Mouse (Mus musculus) limb, embryonic 12.5 days (tissue): ENCODE data around the gene Ank3. TPM values are rescaled to one million over a fixed set of nuclear protein-coding genes. Genes with fewer than 3 reads are reported as not detected.

ENCODE experiments used
- ATAC-seq: fragments of 200-750 bp; cut with Nextera tagmentation; 2 replicates; pipeline ENCODE4 v1.8.0; 2017; ENCODE audit warnings: low read depth, moderate TSS enrichment; ENCODE audit not compliant: insufficient number of reproducible peaks, insufficient read depth, low FRiP score, low TSS enrichment
- H3K27ac ChIP-seq: fragments of 300-500 bp; sonication (generic); 2 replicates; pipeline ENCODE4 v1.5.1; 2016; ENCODE audit warnings: mild to moderate bottlenecking, moderate library complexity
- H3K27me3 ChIP-seq: fragments of 300-500 bp; sonication (generic); 2 replicates; pipeline ENCODE4 v1.6.1; 2016; ENCODE audit warnings: mild to moderate bottlenecking, moderate library complexity
- H3K36me3 ChIP-seq: fragments of 300-500 bp; sonication (generic); 2 replicates; pipeline ENCODE4 v1.6.1; 2016; ENCODE audit warnings: mild to moderate bottlenecking, moderate library complexity
- H3K4me1 ChIP-seq: fragments of 300-500 bp; sonication (generic); replicated peaks from 2 replicates; pipeline ENCODE4 v1.6.1; 2016
- H3K4me2 ChIP-seq: fragments of 300-500 bp; sonication (generic); 2 replicates; pipeline ENCODE4 v1.6.1; 2016; ENCODE audit warnings: mild to moderate bottlenecking, moderate library complexity
- H3K4me3 ChIP-seq: fragments of 300-500 bp; sonication (generic); replicated peaks from 2 replicates; pipeline ENCODE4 v1.5.1; 2016; ENCODE audit warnings: mild to moderate bottlenecking
- H3K9ac ChIP-seq: fragments of 300-500 bp; sonication (generic); replicated peaks from 2 replicates; pipeline ENCODE4 v1.6.1; 2016; ENCODE audit warnings: mild to moderate bottlenecking, moderate library complexity
- H3K9me3 ChIP-seq: fragments of 300-500 bp; sonication (generic); 2 replicates; pipeline ENCODE4 v1.6.1; 2016; ENCODE audit warnings: mild to moderate bottlenecking, moderate library complexity
- WGBS: fragments of 180-500 bp; shearing (Covaris S2); methylation state at CpG from one replicate; pipeline ENCODE4 v1.1.7; 2016; 5-methylcytosine and 5-hydroxymethylcytosine counted together
- polyA plus RNA-seq: library from polyadenylated mRNA; unstranded; fragments of >200 nt; fragmentation: Nextera tagmentation; extraction: Ambion mirVana; gene quantifications from 2 replicates; pipeline ENCODE4 v1.2.1, GENCODE M21; 2016

The Ank3 gene
- polyA plus RNA-seq, 1 experiment from 2014 or later, result 32.5 TPM

DNA sequence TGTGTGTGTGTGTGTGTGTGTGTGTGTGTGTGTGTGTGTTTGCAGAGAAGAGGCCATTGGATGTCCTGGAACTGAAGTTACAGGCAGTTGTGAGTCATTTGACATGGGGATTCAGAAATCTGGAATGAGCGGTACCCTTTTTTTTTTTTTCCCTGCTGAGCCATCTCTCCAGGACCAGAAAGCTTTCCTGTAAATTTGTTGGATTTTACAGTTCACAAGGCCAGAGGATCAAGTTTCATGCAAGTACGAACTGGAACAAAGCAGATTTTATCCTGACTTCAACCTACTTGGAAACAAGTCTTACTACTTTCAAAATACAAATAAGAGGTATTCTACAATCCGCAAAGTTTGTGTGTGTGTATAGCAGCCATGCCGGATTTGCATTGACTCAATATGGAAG is 123.4 kb downstream of the Ank3 start:
- Histone ChIP-seq H3K4me2 (no peak overlapping the region), H3K9me3 (no peaks in the 10 kb centered on the region), H3K4me3 (no peak overlapping the region), H3K4me1 (peaks cover 5% of the 10 kb centered on the region; the same call in 1 of the 2 replicates), H3K9ac (no peak overlapping the region), H3K27ac (peak overlapping the region; percentile 51; the same call in 1 of the 2 replicates), H3K36me3 (no peaks in the 10 kb centered on the region), H3K27me3 (no peaks in the 10 kb centered on the region)
- no peak for ATAC-seq
- WGBS, result 49% methylated on average over 4 of the region's 4 CpGs

DNA sequence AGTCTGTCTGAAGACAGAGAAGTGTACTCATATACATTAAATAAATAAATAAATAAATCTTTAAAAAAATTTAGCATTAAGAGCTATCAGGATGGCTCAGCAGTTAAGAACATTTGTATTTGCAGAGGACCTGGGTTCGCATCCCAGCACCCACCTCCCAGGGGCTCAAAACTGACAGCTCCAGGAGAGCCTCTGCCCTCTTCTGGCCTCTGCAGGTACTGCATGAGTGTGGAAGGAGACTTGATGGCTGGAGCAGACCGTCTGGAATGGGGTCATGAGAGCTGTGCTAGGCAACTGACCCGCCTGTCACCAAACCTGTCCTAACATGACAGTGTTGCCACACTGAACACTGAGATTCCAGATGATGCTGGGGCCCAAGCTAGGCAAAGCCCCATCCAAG is 124.6 kb downstream of the Ank3 start:
- Histone ChIP-seq H3K9ac (no peak overlapping the region), H3K4me1 (peaks cover 5% of the 10 kb centered on the region; the same call in 1 of the 2 replicates), H3K27me3 (no peaks in the 10 kb centered on the region), H3K4me3 (no peak overlapping the region), H3K4me2 (no peak overlapping the region), H3K9me3 (no peaks in the 10 kb centered on the region), H3K27ac (no peak overlapping the region), H3K36me3 (no peaks in the 10 kb centered on the region)
- 78% methylated on average over 3 of the region's 3 CpGs for WGBS
- ATAC-seq, result no peak

DNA sequence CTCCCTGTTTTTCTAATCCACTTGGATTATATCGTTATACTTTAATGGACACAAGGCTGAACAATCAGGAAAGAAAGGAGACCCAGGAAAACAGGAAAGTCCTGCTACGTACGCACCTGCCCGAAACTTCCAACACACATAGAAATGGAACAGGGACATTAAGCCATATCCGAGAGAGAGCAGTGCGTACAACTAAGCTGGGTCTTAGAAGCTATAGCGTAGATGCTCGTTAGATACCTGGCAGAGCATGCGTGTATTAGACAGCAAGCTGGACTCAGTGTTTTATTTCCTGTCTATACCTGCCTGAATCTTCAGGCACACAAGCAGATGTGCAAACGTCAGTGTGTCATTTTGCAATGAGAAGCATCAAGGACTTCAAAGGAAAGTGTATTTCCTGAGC is 128.7 kb downstream of the Ank3 start:
- Histone ChIP-seq H3K4me2 (no peak overlapping the region), H3K9ac (no peak overlapping the region), H3K4me1 (peaks cover 3% of the 10 kb centered on the region), H3K27ac (no peak overlapping the region), H3K9me3 (no peaks in the 10 kb centered on the region), H3K27me3 (no peaks in the 10 kb centered on the region), H3K4me3 (no peak overlapping the region), H3K36me3 (no peaks in the 10 kb centered on the region)
- no peak for ATAC-seq
- WGBS, result 73% methylated on average over 10 of the region's 10 CpGs

DNA sequence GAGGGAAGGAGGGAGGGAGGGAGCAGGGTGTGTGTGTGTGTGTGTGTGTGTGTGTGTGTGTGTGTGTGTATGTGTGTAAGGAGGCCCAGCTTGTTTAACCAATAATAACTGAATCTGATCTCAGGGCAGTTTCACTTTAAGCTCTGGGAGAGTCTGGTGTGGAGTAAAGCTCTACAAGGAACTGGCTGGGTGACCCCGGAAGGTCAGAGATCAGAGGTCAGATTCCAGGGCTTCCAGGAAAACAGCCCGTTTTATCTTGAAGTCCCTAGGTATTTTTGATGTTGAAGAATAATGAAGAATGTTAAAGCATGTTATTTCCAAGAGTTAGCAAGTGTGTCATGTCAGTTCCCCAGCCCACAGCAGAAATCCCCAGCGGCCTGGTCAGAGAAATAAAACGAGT is 130.2 kb downstream of the Ank3 start:
- no peaks in the 10 kb centered on the region for H3K9me3 ChIP-seq
- ATAC-seq, result no peak
- no peak overlapping the region for H3K4me3 ChIP-seq
- 67% methylated on average over 4 of the region's 4 CpGs for WGBS
- H3K27me3 ChIP-seq, result no peaks in the 10 kb centered on the region
- H3K9ac ChIP-seq, result no peak overlapping the region
- H3K4me2 ChIP-seq, result no peak overlapping the region
- no peak overlapping the region for H3K27ac ChIP-seq
- H3K4me1 ChIP-seq, result peaks cover 11% of the 10 kb centered on the region
- H3K36me3 ChIP-seq, result no peaks in the 10 kb centered on the region

DNA sequence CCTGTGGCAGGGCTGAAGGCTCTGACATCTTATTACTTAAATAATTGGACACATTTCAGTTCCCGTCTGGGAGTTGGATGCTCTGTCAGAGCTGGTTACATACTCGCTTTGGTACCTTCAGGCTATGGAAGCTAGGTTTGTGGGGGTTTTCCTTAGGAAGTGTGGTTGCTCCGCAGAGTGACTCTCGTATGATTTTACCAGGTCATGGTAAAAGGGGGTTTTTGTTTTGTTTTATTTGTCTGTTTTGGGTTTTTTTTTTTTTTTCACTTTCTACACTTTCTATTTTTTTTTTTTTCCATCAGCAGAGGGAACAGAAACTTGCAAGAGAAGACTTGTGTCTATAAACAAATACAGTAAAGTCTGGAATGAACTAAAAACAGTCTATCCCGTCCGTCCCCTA is 131.8 kb downstream of the Ank3 start:
- Histone ChIP-seq H3K9ac (no peak overlapping the region), H3K9me3 (no peaks in the 10 kb centered on the region), H3K4me3 (no peak overlapping the region), H3K27ac (no peak overlapping the region), H3K27me3 (no peaks in the 10 kb centered on the region), H3K4me2 (no peak overlapping the region), H3K36me3 (no peaks in the 10 kb centered on the region), H3K4me1 (peaks cover 18% of the 10 kb centered on the region)
- 75% methylated on average over 6 of the region's 6 CpGs for WGBS
- no peak for ATAC-seq

DNA sequence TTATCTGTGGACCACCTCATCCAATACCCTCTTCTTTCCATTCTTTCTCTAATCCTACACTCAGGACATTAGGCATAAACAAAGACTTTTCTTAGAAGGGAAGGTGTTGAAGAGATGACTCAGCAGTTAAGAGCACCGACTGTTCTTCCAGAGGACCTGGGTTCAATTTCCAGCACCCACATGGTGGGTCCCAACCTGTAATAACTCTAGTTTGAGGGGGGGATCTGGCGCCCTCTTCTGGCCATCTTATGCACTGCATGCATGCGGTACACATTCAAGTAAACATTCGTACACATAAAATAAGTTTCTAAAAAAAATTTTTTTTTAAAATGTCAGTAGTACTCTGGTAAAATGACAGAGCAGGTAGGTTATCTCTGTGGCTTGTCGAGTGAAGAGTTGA is 133.0 kb downstream of the Ank3 start:
- WGBS, result 81% methylated on average over 5 of the region's 5 CpGs
- Histone ChIP-seq H3K4me2 (no peak overlapping the region), H3K4me1 (peaks cover 27% of the 10 kb centered on the region), H3K27ac (no peak overlapping the region), H3K27me3 (no peaks in the 10 kb centered on the region), H3K36me3 (no peaks in the 10 kb centered on the region), H3K9ac (no peak overlapping the region), H3K4me3 (no peak overlapping the region), H3K9me3 (no peaks in the 10 kb centered on the region)
- no peak for ATAC-seq

DNA sequence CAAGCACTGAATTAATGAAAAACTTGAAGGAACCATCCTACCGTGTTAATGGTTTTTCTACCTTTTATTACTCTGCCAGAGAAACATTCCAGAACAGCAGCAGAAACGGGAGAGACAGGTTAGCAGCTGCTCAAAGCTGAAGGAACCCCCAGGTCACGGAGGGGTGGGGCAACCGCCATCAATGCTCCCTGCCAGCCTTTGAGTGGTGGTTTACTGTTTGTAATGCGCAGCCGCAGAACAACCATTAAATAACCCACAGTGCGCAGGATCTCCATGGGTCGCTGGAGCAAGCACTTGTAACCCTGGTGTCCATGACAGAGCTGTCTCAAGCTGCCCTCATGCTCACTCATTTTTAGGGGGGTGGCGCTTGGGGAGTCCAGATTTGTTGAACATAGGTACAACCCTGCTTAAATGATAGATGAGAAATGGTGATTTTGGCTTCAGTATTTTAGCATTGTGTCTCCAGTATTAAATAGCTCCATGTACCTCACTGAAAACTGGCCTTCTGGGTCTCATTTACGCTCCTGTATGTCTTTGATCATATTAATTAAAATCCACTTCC is 133.7 kb downstream of the Ank3 start:
- WGBS, result 41% methylated on average over 10 of the region's 10 CpGs
- ATAC-seq, result no peak

DNA sequence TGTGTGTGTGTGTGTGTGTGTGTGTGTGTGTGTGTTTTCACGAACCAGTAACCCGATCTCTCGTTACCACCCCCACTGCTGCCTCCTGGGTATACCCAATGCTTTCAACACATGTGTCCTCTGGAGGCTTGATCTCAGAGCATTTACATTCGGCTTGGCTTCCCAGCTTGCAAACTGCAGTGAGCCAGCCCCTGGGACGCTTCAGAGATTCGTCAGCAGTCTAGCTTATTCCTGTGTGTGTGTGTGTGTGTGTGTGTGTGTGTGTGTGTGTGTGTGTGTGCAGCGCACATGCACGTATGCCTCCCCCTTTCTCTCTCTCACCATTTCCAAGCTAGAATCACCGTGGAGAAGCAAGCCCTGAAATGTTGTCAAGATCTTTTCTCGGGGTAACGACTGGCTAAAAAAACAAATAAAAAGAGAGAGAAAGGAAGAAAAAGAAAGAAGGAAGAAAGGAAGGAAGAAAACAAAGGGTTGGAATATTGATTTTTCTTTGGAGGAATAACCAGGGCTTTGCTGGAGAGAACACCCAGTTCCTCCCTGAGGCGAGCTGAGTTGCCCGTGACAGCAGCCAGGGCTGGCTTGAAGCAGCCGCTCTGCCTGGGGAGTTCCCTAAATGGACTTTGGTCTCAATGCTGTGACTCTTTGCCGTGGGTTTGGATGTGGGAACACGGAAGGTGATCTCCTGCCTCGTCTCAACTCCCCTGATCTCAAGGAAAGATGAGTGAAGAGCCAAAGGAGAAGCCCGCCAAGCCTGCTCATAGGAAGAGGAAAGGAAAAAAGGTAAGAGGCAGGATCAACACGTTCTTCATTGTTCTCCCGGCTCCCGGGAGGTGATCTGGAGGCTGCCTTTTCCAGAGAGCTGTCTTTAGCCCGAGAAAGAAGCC is 135.2 kb downstream of the Ank3 start:
- Histone ChIP-seq H3K36me3 (no peaks in the 10 kb centered on the region), H3K4me2 (peak overlapping the region; percentile 67), H3K9ac (peak overlapping the region; percentile 65), H3K4me1 (peaks cover 27% of the 10 kb centered on the region), H3K4me3 (peak overlapping the region; percentile 50), H3K27me3 (no peaks in the 10 kb centered on the region), H3K27ac (peak overlapping the region; percentile 83), H3K9me3 (no peaks in the 10 kb centered on the region)
- ATAC-seq, result peak; percentile 85
- WGBS, result 5% methylated on average over 22 of the region's 22 CpGs

More for the DNA sequence above, 133.7 kb downstream of the Ank3 start:
- H3K36me3 ChIP-seq, result no peaks in the 10 kb centered on the region
- H3K27ac ChIP-seq, result 0 out of 2 replicates have a peak overlapping the region, but pooled peaks have one; percentile 18
- H3K27me3 ChIP-seq, result no peaks in the 10 kb centered on the region
- H3K4me3 ChIP-seq, result no peak overlapping the region
- no peaks in the 10 kb centered on the region for H3K9me3 ChIP-seq
- H3K4me1 ChIP-seq, result peaks cover 27% of the 10 kb centered on the region
- H3K4me2 ChIP-seq, result no peak overlapping the region
- no peak overlapping the region for H3K9ac ChIP-seq

DNA sequence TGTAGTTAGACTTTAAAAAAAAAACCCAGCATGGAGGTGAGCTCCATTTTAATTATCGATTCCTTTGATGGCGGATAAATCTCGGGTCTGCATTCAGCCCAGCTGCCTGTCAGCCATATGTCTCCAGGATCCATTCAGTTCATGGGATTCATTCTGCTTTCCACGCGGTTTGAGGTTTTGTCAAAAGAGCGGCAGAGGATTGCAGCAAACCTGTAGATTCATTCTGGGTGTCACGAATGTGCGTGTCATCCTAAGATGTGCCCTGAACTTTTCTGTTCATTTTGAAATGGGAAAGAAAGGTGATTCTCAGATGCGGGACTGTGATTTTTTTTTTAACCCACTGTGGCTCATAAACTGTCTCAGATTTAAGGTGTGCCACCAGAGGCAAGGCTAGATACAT is 136.1 kb downstream of the Ank3 start:
- Histone ChIP-seq H3K9me3 (no peaks in the 10 kb centered on the region), H3K4me1 (peaks cover 27% of the 10 kb centered on the region), H3K36me3 (no peaks in the 10 kb centered on the region), H3K27ac (no peak overlapping the region), H3K9ac (peak overlapping the region; percentile 65; the same call in 1 of the 2 replicates), H3K27me3 (no peaks in the 10 kb centered on the region), H3K4me2 (peak overlapping the region; percentile 67), H3K4me3 (peak overlapping the region; percentile 50)
- no peak for ATAC-seq
- 46% methylated on average over 9 of the region's 9 CpGs for WGBS

DNA sequence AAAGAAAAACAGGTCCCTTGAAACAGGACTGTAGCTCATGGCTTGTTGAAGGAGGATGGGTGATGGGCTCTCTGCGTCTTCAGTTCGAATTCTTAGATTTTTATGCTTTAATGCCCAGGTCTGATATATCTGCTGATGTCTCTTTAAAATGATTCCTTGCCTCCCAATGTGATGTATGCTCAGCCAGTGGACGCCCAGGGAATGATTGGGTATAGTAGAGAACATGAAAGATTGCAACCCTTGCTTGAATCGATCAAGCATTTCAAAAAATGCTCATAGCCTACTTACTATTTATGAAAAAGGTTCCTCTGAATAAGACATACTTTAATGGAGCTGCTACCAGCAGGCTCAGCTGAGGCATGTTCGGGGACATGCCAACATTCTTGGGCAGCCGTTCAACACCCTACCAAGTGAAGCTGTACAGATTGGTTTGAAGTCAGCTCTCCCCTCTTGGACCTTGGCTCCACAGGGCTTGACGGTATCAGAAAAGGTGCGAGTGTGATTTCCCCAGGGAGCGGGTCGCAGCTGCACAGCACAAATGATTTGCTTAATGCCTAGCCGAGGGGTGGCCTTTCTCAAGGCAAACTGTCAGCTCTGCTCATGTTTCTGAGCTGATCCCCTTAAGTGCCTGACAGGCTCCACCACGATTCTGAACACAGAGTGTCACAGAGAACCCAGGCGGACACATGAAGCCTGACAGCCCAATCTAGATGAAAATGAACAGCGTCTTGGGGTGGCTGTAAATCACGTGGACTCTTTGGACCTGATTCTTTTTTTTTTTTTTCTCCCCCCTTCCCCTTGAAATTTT is 136.8 kb downstream of the Ank3 start:
- Histone ChIP-seq H3K27ac (no peak overlapping the region), H3K9ac (peak overlapping the region; percentile 40; the same call in 1 of the 2 replicates), H3K36me3 (no peaks in the 10 kb centered on the region), H3K9me3 (no peaks in the 10 kb centered on the region), H3K4me3 (peak overlapping the region; percentile 50), H3K27me3 (no peaks in the 10 kb centered on the region), H3K4me1 (peaks cover 27% of the 10 kb centered on the region), H3K4me2 (peak overlapping the region; percentile 67)
- 41% methylated on average over 15 of the region's 15 CpGs for WGBS
- no peak for ATAC-seq

DNA sequence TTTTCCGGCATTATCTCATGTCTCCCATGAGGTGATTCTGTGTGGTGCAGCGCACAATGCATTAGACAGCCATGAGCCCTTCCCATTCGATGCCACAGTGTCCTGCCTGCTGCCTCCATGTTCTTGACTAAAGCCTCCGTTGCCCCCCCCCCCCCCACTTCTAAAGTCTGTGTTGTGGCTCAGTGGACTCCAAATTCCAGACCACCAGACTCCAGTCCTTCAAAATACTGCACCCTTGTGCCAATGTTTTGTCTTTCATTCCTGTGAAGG is 137.3 kb downstream of the Ank3 start:
- ATAC-seq, result no peak
- 75% methylated on average over 4 of the region's 4 CpGs for WGBS
- H3K4me1 ChIP-seq, result peaks cover 27% of the 10 kb centered on the region
- H3K36me3 ChIP-seq, result no peaks in the 10 kb centered on the region
- peak overlapping the region; percentile 50 for H3K4me3 ChIP-seq
- H3K9ac ChIP-seq, result no peak overlapping the region
- H3K9me3 ChIP-seq, result no peaks in the 10 kb centered on the region
- H3K27ac ChIP-seq, result no peak overlapping the region
- peak overlapping the region; percentile 67 for H3K4me2 ChIP-seq
- no peaks in the 10 kb centered on the region for H3K27me3 ChIP-seq
